ENCODE assay signal across 18 mouse cellular contexts in genomic region chr7:79572191-79572818, GRCm38 (mm10). TPM values are rescaled to one million over a fixed set of nuclear protein-coding genes. Genes with fewer than 3 reads are reported as not detected.
DNase-seq lines count a peak whose midpoint lies in the region; ATAC-seq and TF ChIP-seq lines count a peak whose summit lies in the region.
"Had no signal": no experiment of that assay in that cellular context is flagged by ENCODE, and none has a peak within 500 bp of the region (broad histone marks: within the 10 kb centered on the region; RNA-seq: fewer than 3 reads in every experiment).

No protein-coding gene starts in this region.

- intact Hi-C loops in gastrocnemius, adult 2 months (cut with DNase I): no loop called here

- WGBS in hindbrain, embryonic 13.5 days: 28% methylated on average over 19 of the region's 19 CpGs
- 38% methylated on average over 19 of the region's 19 CpGs for WGBS in neural tube, embryonic 12.5 days

- H3K4me3 ChIP-seq in hindbrain, embryonic 13.5 days: no peak overlapping the region
- H3K4me3 ChIP-seq in neural tube, embryonic 12.5 days: no peak overlapping the region
- H3K4me3 ChIP-seq in gastrocnemius, adult 2 months: no peak overlapping the region
- H3K4me3 ChIP-seq: erythroblast, embryonic 14.5 days; heart, adult 2 months had no signal

- ATAC-seq in hindbrain, embryonic 13.5 days (ENCODE audit: low FRiP score): peak; percentile 85
- peak; percentile 84 for ATAC-seq in neural tube, embryonic 12.5 days (ENCODE audit: low FRiP score, low read depth)

- H3K27ac ChIP-seq in hindbrain, embryonic 13.5 days: peak overlapping the region; percentile 77
- H3K27ac ChIP-seq in neural tube, embryonic 12.5 days: peak overlapping the region; percentile 42; the same call in 1 of the 2 replicates
- H3K27ac ChIP-seq in gastrocnemius, adult 2 months: no peak overlapping the region
- H3K27ac ChIP-seq: heart, adult 2 months had no signal

- peaks cover 24% of the 10 kb centered on the region for H3K27me3 ChIP-seq in hindbrain, embryonic 13.5 days
- H3K27me3 ChIP-seq in neural tube, embryonic 12.5 days (replicated peaks): 0 out of 2 replicates have a peak, but pooled peaks cover 6% of the 10 kb centered on the region

- no peak overlapping the region for H3K9ac ChIP-seq in hindbrain, embryonic 13.5 days
- 0 out of 2 replicates have a peak overlapping the region, but pooled peaks have one; percentile 21 for H3K9ac ChIP-seq in neural tube, embryonic 12.5 days

- no peak for TF ChIP-seq CTCF in gastrocnemius, adult 2 months (IDR thresholded peaks at IDR 0.05)

- H3K36me3 ChIP-seq in hindbrain, embryonic 13.5 days: no peaks in the 10 kb centered on the region
- no peaks in the 10 kb centered on the region for H3K36me3 ChIP-seq in neural tube, embryonic 12.5 days

- H3K4me1 ChIP-seq in hindbrain, embryonic 13.5 days (replicated peaks): peaks cover 38% of the 10 kb centered on the region
- peaks cover 25% of the 10 kb centered on the region for H3K4me1 ChIP-seq in neural tube, embryonic 12.5 days

- DNase-seq in embryo, embryonic 10.5 days (ENCODE audit: low spot score): peak; percentile 42
- DNase-seq in embryo, embryonic 9.5 days (ENCODE audit: extremely low spot score): no peak
- peak; percentile 53 for DNase-seq in retina, postnatal 1 day
- no peak for DNase-seq in retina, embryonic 14.5 days (ENCODE audit: low spot score)
- no peak for DNase-seq in gastrocnemius, adult 2 months
- DNase-seq in kidney, adult 11 months: no peak
- DNase-seq: cerebellum, adult 2 months; heart, adult 2 months; kidney, postnatal 36 days; lung, postnatal 36 days had no signal

- H3K4me2 ChIP-seq in hindbrain, embryonic 13.5 days: no peak overlapping the region
- peak overlapping the region; percentile 16; the same call in 1 of the 2 replicates for H3K4me2 ChIP-seq in neural tube, embryonic 12.5 days (replicated peaks)

- H3K9me3 ChIP-seq in hindbrain, embryonic 13.5 days: no peaks in the 10 kb centered on the region
- no peaks in the 10 kb centered on the region for H3K9me3 ChIP-seq in neural tube, embryonic 12.5 days

RNA-seq across cellular contexts. Expression of gene Rhcg, which starts 45.2 kb away (rescaled TPM):
- 4.8 and 5.2 TPM in 2 replicates for polyA plus RNA-seq in hindbrain, embryonic 13.5 days (2015; fragmentation: Nextera tagmentation; extraction: Ambion mirVana)
- polyA plus RNA-seq in neural tube, embryonic 12.5 days (2016; fragmentation: Nextera tagmentation; extraction: Ambion mirVana): 3.3 and 3.6 TPM in 2 replicates
- not detected for total RNA-seq in gastrocnemius, adult 2 months (2021)
- total RNA-seq: heart, adult 2 months; hematopoietic stem cell, adult 5-6 weeks; liver, adult 2 months; MEL; neutrophil, adult 5-6 weeks had no signal
- polyA plus RNA-seq: heart, adult 2 months; liver, adult 2 months; urinary bladder, adult 2 months had no signal

Comparison
In these comparisons a context has a peak if more than half of its experiments do, and no peak if none do; other contexts are left out.
1. DNase-seq: peak in embryo, embryonic 10.5 days (single experiment) and retina, postnatal 1 day (single experiment); none in embryo, embryonic 9.5 days (single experiment), retina, embryonic 14.5 days (single experiment), gastrocnemius, adult 2 months (single experiment) and kidney, adult 11 months (single experiment).